14 mouse cellular contexts compared by ENCODE assay signal in the genomic region with DNA sequence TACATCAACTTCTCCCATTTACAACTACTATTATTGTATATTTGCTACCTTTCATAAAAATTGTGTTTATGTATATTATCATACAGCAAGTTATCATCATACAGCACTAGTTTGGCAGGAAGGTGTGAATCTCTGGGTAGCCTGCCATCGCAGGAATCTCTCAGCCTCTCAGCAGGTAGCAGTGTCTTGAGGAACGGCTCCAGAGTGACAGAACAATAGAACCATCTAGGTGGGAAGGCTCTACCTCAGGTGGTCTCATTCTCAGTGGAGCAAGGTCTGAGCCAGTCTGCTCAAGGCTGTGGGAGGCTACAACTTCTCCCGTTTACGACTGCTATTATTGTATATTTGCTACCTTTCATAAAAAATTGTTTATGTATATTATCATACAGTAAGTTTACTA.
"Had no signal": no experiment of that assay in that cellular context is flagged by ENCODE, and none has a peak within 500 bp of the region (broad histone marks: within the 10 kb centered on the region; RNA-seq: fewer than 3 reads in every experiment).

No protein-coding gene starts in this region.

- DNase-seq: gastrocnemius, postnatal 14 days; gastrocnemius, postnatal 36 days; heart, adult 18-20 months; heart, postnatal 14 days; heart, postnatal 36 days; kidney, adult 11 months; kidney, adult 2 months; kidney, adult 9 months; kidney, postnatal 14 days; kidney, postnatal 36 days; layer of hippocampus, adult 9-11 months; layer of hippocampus, postnatal 36 days; liver; liver, embryonic 13.5 days had no signal
